Mouse (Mus musculus): Measurements from ENCODE around the gene Tctex1d1. TPM values are rescaled to one million over a fixed set of nuclear protein-coding genes. Genes with fewer than 3 reads are reported as not detected.

Tctex1d1 gene
- polyA plus RNA-seq, 1 experiment from 2014 or later = 0.44 TPM

GRCm38 (mm10) chr4:103013490-103013889, 35.1 kb downstream of the Tctex1d1 start:
- ATAC-seq (ENCODE audit: insufficient read depth, low FRiP score, low TSS enrichment) (no peak), DNase-seq (ENCODE audit: low spot score) (no peak)
- H3K9me3 ChIP-seq (ENCODE audit: control insufficient read depth, low read length) = no peaks in the 10 kb centered on the region
- H3K27ac ChIP-seq (ENCODE audit: low read depth, low read length) = no peak overlapping the region
- no peaks in the 10 kb centered on the region for H3K27me3 ChIP-seq (ENCODE audit: control insufficient read depth, insufficient read depth, low read length)
- no peak overlapping the region for H3K4me2 ChIP-seq (ENCODE audit: low read depth)
- 13% methylated on average over 4 of the region's 4 CpGs for WGBS
- H3K9ac ChIP-seq (ENCODE audit: low read length) = no peak overlapping the region
- H3K4me1 ChIP-seq (ENCODE audit: control insufficient read depth, insufficient read depth, low read length) = no peaks in the 10 kb centered on the region
- H3K36me3 ChIP-seq (ENCODE audit: control insufficient read depth, insufficient read depth, low read length) = no peaks in the 10 kb centered on the region
- no peak overlapping the region for H3K4me3 ChIP-seq (ENCODE audit: low read depth, low read length)

- no peaks in the 10 kb centered on the region for H3K27me3 ChIP-seq (ENCODE audit: control insufficient read depth, insufficient read depth, low read length)
- ATAC-seq (ENCODE audit: insufficient read depth, low FRiP score, low TSS enrichment) (no peak), DNase-seq (ENCODE audit: low spot score) (no peak)
- H3K9me3 ChIP-seq (ENCODE audit: control insufficient read depth, low read length) = no peaks in the 10 kb centered on the region
- H3K4me1 ChIP-seq (ENCODE audit: control insufficient read depth, insufficient read depth, low read length) = no peaks in the 10 kb centered on the region
- no peak within 1 kb of the TSS for H3K4me2 ChIP-seq (ENCODE audit: low read depth)
- WGBS = 90% methylated on average over 4 of the region's 4 CpGs
- H3K9ac ChIP-seq (ENCODE audit: low read length) = no peak within 1 kb of the TSS
- H3K27ac ChIP-seq (ENCODE audit: low read depth, low read length) = no peak within 1 kb of the TSS
- H3K4me3 ChIP-seq (ENCODE audit: low read depth, low read length) = no peak within 1 kb of the TSS
- H3K36me3 ChIP-seq (ENCODE audit: control insufficient read depth, insufficient read depth, low read length) = no peaks in the 10 kb centered on the region
Measured at GRCm38 (mm10) chr4:103026621-103027020, 48.2 kb downstream of the Tctex1d1 start, which contains the start of gene Insl5. TSS of gene Insl5 (minus strand) at chr4:103026842.

GRCm38 (mm10) chr4:103027745-103028144, 49.3 kb downstream of the Tctex1d1 start:
- Histone ChIP-seq H3K4me2 (ENCODE audit: low read depth) (no peak overlapping the region), H3K9ac (ENCODE audit: low read length) (no peak overlapping the region), H3K4me3 (ENCODE audit: low read depth, low read length) (no peak overlapping the region), H3K9me3 (ENCODE audit: control insufficient read depth, low read length) (no peaks in the 10 kb centered on the region), H3K36me3 (ENCODE audit: control insufficient read depth, insufficient read depth, low read length) (no peaks in the 10 kb centered on the region), H3K4me1 (ENCODE audit: control insufficient read depth, insufficient read depth, low read length) (no peaks in the 10 kb centered on the region), H3K27ac (ENCODE audit: low read depth, low read length) (no peak overlapping the region), H3K27me3 (ENCODE audit: control insufficient read depth, insufficient read depth, low read length) (no peaks in the 10 kb centered on the region)
- no peak for DNase-seq (ENCODE audit: low spot score)
- 79% methylated on average over 7 of the region's 7 CpGs for WGBS
- no peak for ATAC-seq (ENCODE audit: insufficient read depth, low FRiP score, low TSS enrichment)

- Histone ChIP-seq H3K9me3 (ENCODE audit: control insufficient read depth, low read length) (no peaks in the 10 kb centered on the region), H3K27ac (ENCODE audit: low read depth, low read length) (no peak overlapping the region), H3K9ac (ENCODE audit: low read length) (no peak overlapping the region), H3K27me3 (ENCODE audit: control insufficient read depth, insufficient read depth, low read length) (no peaks in the 10 kb centered on the region), H3K36me3 (ENCODE audit: control insufficient read depth, insufficient read depth, low read length) (no peaks in the 10 kb centered on the region), H3K4me2 (ENCODE audit: low read depth) (no peak overlapping the region), H3K4me3 (ENCODE audit: low read depth, low read length) (no peak overlapping the region), H3K4me1 (ENCODE audit: control insufficient read depth, insufficient read depth, low read length) (no peaks in the 10 kb centered on the region)
- no peak for ATAC-seq (ENCODE audit: insufficient read depth, low FRiP score, low TSS enrichment)
- 77% methylated on average over 13 of the region's 13 CpGs for WGBS
- DNase-seq (ENCODE audit: low spot score) = no peak
Measured at GRCm38 (mm10) chr4:103028177-103029088, 50.0 kb downstream of the Tctex1d1 start.

- no peaks in the 10 kb centered on the region for H3K36me3 ChIP-seq (ENCODE audit: control insufficient read depth, insufficient read depth, low read length)
- DNase-seq (ENCODE audit: low spot score) (no peak), ATAC-seq (ENCODE audit: insufficient read depth, low FRiP score, low TSS enrichment) (no peak)
- no peaks in the 10 kb centered on the region for H3K9me3 ChIP-seq (ENCODE audit: control insufficient read depth, low read length)
- H3K4me3 ChIP-seq (ENCODE audit: low read depth, low read length) = no peak overlapping the region
- no peak overlapping the region for H3K9ac ChIP-seq (ENCODE audit: low read length)
- H3K27me3 ChIP-seq (ENCODE audit: control insufficient read depth, insufficient read depth, low read length) = no peaks in the 10 kb centered on the region
- no peaks in the 10 kb centered on the region for H3K4me1 ChIP-seq (ENCODE audit: control insufficient read depth, insufficient read depth, low read length)
- H3K4me2 ChIP-seq (ENCODE audit: low read depth) = no peak overlapping the region
- no peak overlapping the region for H3K27ac ChIP-seq (ENCODE audit: low read depth, low read length)
- WGBS = 69% methylated on average over 14 of the region's 14 CpGs
Measured at GRCm38 (mm10) chr4:103039103-103039837, 60.9 kb downstream of the Tctex1d1 start.

- ATAC-seq (ENCODE audit: insufficient read depth, low FRiP score, low TSS enrichment) (no peak), DNase-seq (ENCODE audit: low spot score) (no peak)
- H3K9me3 ChIP-seq (ENCODE audit: control insufficient read depth, low read length) = no peaks in the 10 kb centered on the region
- no peaks in the 10 kb centered on the region for H3K27me3 ChIP-seq (ENCODE audit: control insufficient read depth, insufficient read depth, low read length)
- H3K4me1 ChIP-seq (ENCODE audit: control insufficient read depth, insufficient read depth, low read length) = no peaks in the 10 kb centered on the region
- no peak overlapping the region for H3K4me3 ChIP-seq (ENCODE audit: low read depth, low read length)
- no peak overlapping the region for H3K27ac ChIP-seq (ENCODE audit: low read depth, low read length)
- H3K36me3 ChIP-seq (ENCODE audit: control insufficient read depth, insufficient read depth, low read length) = no peaks in the 10 kb centered on the region
- no peak overlapping the region for H3K4me2 ChIP-seq (ENCODE audit: low read depth)
- no peak overlapping the region for H3K9ac ChIP-seq (ENCODE audit: low read length)
- 70% methylated on average over 5 of the region's 5 CpGs for WGBS
Measured at GRCm38 (mm10) chr4:103039838-103040191, 61.4 kb downstream of the Tctex1d1 start.

GRCm38 (mm10) chr4:103042997-103043396, 64.6 kb downstream of the Tctex1d1 start:
- no peaks in the 10 kb centered on the region for H3K27me3 ChIP-seq (ENCODE audit: control insufficient read depth, insufficient read depth, low read length)
- 89% methylated on average over 11 of the region's 11 CpGs for WGBS

GRCm38 (mm10) chr4:103048046-103048445, 69.6 kb downstream of the Tctex1d1 start:
- 89% methylated on average over 11 of the region's 11 CpGs for WGBS
- no peak for DNase-seq (ENCODE audit: low spot score)
- no peaks in the 10 kb centered on the region for H3K4me1 ChIP-seq (ENCODE audit: control insufficient read depth, insufficient read depth, low read length)
- no peak for ATAC-seq (ENCODE audit: insufficient read depth, low FRiP score, low TSS enrichment)
- no peak overlapping the region for H3K27ac ChIP-seq (ENCODE audit: low read depth, low read length)
- no peak overlapping the region for H3K4me2 ChIP-seq (ENCODE audit: low read depth)
- no peaks in the 10 kb centered on the region for H3K36me3 ChIP-seq (ENCODE audit: control insufficient read depth, insufficient read depth, low read length)
- H3K9ac ChIP-seq (ENCODE audit: low read length) = no peak overlapping the region
- no peaks in the 10 kb centered on the region for H3K9me3 ChIP-seq (ENCODE audit: control insufficient read depth, low read length)
- H3K4me3 ChIP-seq (ENCODE audit: low read depth, low read length) = no peak overlapping the region
- H3K27me3 ChIP-seq (ENCODE audit: control insufficient read depth, insufficient read depth, low read length) = no peaks in the 10 kb centered on the region

More at GRCm38 (mm10) chr4:103042997-103043396, 64.6 kb downstream of the Tctex1d1 start:
- DNase-seq (ENCODE audit: low spot score) (no peak), ATAC-seq (ENCODE audit: insufficient read depth, low FRiP score, low TSS enrichment) (no peak)
- no peak overlapping the region for H3K4me3 ChIP-seq (ENCODE audit: low read depth, low read length)
- no peaks in the 10 kb centered on the region for H3K36me3 ChIP-seq (ENCODE audit: control insufficient read depth, insufficient read depth, low read length)
- H3K4me1 ChIP-seq (ENCODE audit: control insufficient read depth, insufficient read depth, low read length) = no peaks in the 10 kb centered on the region
- H3K9ac ChIP-seq (ENCODE audit: low read length) = no peak overlapping the region
- H3K4me2 ChIP-seq (ENCODE audit: low read depth) = no peak overlapping the region
- H3K27ac ChIP-seq (ENCODE audit: low read depth, low read length) = no peak overlapping the region
- H3K9me3 ChIP-seq (ENCODE audit: control insufficient read depth, low read length) = no peaks in the 10 kb centered on the region

Data from neural tube, embryonic 11.5 days (tissue).